Mouse (Mus musculus) embryonic facial prominence, embryonic 14.5 days (tissue): Measurements from ENCODE around the gene Cryba4. TPM values are rescaled to one million over a fixed set of nuclear protein-coding genes. Genes with fewer than 3 reads are reported as not detected.
A peak's percentile ranks its signal among the peaks of the same experiment; 100 is the strongest.

ENCODE experiments used
- ATAC-seq: fragments of 200-750 bp; cut with Nextera tagmentation; 2 replicates; pipeline ENCODE4 v1.8.0; 2017; ENCODE audit warnings: low read depth, moderate number of reproducible peaks, moderate TSS enrichment
- DNase-seq: peaks from one replicate; pipeline ENCODE4 v3.0.0-alpha.2; 2015; ENCODE audit warnings: low spot score
- H3K27ac ChIP-seq: fragments of 300-500 bp; sonication (generic); replicated peaks from 2 replicates; pipeline ENCODE4 v1.5.1; 2014; ENCODE audit warnings: low read depth, mild to moderate bottlenecking, low read length, moderate library complexity
- H3K27me3 ChIP-seq: fragments of 300-500 bp; sonication (generic); replicated peaks from 2 replicates; pipeline ENCODE4 v1.6.1; 2014; ENCODE audit warnings: low read length; ENCODE audit not compliant: control insufficient read depth, insufficient read depth
- H3K36me3 ChIP-seq: fragments of 300-500 bp; sonication (generic); 2 replicates; pipeline ENCODE4 v1.6.1; 2014; ENCODE audit warnings: low read length, mixed read lengths; ENCODE audit not compliant: control insufficient read depth, insufficient read depth
- H3K4me1 ChIP-seq: fragments of 300-500 bp; sonication (generic); 2 replicates; pipeline ENCODE4 v1.6.1; 2014; ENCODE audit warnings: antibody characterized with exemption, low read length; ENCODE audit not compliant: control insufficient read depth, insufficient read depth
- H3K4me2 ChIP-seq: fragments of 300-500 bp; sonication (generic); 2 replicates; pipeline ENCODE4 v1.6.1; 2014; ENCODE audit warnings: low read depth, mild to moderate bottlenecking, low read length, moderate library complexity, mixed read lengths
- H3K4me3 ChIP-seq: fragments of 300-500 bp; sonication (generic); 2 replicates; pipeline ENCODE4 v1.5.1; 2014; ENCODE audit warnings: low read depth, mild to moderate bottlenecking, low read length
- H3K9ac ChIP-seq: fragments of 300-500 bp; sonication (generic); 2 replicates; pipeline ENCODE4 v1.6.1; 2014; ENCODE audit warnings: low read depth, mild to moderate bottlenecking, low read length, moderate library complexity, mixed read lengths
- H3K9me3 ChIP-seq: fragments of 300-500 bp; sonication (generic); 2 replicates; pipeline ENCODE4 v1.6.1; 2016; ENCODE audit warnings: low read length; ENCODE audit not compliant: control insufficient read depth
- WGBS: fragments of 180-500 bp; shearing (Covaris S2); extraction: QIAGEN DNeasy Blood & Tissue Kit; methylation state at CpG from one replicate; pipeline ENCODE4 v1.1.7; 2014; 5-methylcytosine and 5-hydroxymethylcytosine counted together
- polyA plus RNA-seq: library from polyadenylated mRNA; unstranded; fragments of >200 nt; fragmentation: Nextera tagmentation; extraction: Ambion mirVana; gene quantifications from 2 replicates; pipeline ENCODE4 v1.2.1, GENCODE M21; 2014

The Cryba4 gene
- polyA plus RNA-seq, 1 experiment from 2014 or later = 2.8 TPM

DNA sequence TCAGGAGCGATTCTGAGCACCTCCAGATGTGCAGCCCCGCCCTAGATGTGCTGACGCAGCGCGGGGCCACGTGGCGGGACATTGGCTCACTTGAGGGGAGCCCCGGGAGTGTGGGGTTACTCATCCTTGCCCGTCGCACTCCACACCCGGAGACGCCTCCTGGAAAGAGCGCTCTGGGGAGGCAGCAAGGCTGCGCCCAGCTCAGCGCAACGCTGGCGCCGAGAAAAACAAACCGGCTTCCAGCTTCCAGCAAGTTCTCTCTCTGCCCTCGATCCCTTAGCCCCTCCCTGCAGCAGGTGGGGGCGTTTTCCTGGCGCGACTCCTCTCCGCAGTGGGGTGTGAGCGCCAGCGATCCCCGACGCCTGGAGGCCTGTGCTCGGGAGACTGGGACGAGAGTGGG is 25.0 kb downstream of the Cryba4 start:
- Histone ChIP-seq H3K4me2 (peak overlapping the region; percentile 84), H3K4me3 (peak overlapping the region; percentile 44), H3K27me3 (peaks cover 45% of the 10 kb centered on the region), H3K4me1 (peaks cover 10% of the 10 kb centered on the region), H3K36me3 (no peaks in the 10 kb centered on the region), H3K9ac (peak overlapping the region; percentile 60), H3K9me3 (no peaks in the 10 kb centered on the region), H3K27ac (0 out of 2 replicates have a peak overlapping the region, but pooled peaks have one; percentile 15)
- peak; percentile 48 for DNase-seq
- ATAC-seq = peak; percentile 35; the same call in 1 of the 2 replicates
- under 1% methylated on average over 24 of the region's 30 CpGs for WGBS

DNA sequence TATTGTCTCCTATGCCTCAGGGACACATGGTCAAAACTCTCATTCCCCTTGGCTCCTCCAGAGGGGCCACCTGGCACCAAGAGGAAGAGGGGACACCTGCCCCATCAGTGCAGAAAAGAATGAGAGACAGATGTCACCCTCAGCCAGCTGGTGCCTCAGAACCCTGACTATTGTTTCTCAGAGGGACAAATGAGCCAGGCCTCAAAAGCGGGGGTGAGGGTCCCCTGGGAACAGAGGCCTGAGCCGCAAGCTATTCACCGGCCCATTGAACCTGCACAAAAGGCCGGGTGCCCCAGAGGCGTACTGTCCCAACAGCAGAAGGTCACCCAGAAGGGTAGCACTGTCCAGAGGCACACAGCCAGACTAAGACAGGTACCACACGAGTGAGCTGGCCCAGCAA is 26.7 kb downstream of the Cryba4 start:
- Histone ChIP-seq H3K4me3 (no peak overlapping the region), H3K9ac (no peak overlapping the region), H3K4me2 (no peak overlapping the region), H3K27ac (no peak overlapping the region), H3K4me1 (peaks cover 10% of the 10 kb centered on the region), H3K36me3 (no peaks in the 10 kb centered on the region), H3K9me3 (no peaks in the 10 kb centered on the region), H3K27me3 (peaks cover 45% of the 10 kb centered on the region)
- ATAC-seq (no peak), DNase-seq (no peak)
- 51% methylated on average over 6 of the region's 6 CpGs for WGBS

DNA sequence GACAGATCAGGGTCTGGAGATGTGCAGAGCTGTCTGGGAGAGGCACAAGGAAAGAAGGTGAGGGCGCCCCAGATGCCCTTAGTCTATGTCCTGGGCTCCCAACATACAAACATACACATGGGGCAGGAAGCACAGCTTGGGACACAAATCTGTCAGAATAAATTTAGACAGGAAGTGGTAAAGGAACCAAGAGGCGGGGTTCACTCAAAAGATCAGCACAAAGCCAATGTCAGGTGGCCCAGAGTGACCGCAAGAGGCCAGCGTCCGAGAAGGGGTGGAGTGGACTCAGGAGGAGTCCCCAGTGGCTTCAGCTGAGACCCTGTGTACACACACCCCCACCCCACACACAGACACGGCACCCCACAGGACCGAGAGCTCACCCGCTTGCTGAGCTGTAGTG is 32.1 kb downstream of the Cryba4 start:
- Histone ChIP-seq H3K36me3 (no peaks in the 10 kb centered on the region), H3K9me3 (no peaks in the 10 kb centered on the region), H3K4me1 (peaks cover 7% of the 10 kb centered on the region), H3K9ac (no peak overlapping the region), H3K27me3 (no peaks in the 10 kb centered on the region), H3K27ac (no peak overlapping the region), H3K4me3 (no peak overlapping the region), H3K4me2 (no peak overlapping the region)
- DNase-seq (no peak), ATAC-seq (no peak)
- WGBS = 80% methylated on average over 8 of the region's 8 CpGs

DNA sequence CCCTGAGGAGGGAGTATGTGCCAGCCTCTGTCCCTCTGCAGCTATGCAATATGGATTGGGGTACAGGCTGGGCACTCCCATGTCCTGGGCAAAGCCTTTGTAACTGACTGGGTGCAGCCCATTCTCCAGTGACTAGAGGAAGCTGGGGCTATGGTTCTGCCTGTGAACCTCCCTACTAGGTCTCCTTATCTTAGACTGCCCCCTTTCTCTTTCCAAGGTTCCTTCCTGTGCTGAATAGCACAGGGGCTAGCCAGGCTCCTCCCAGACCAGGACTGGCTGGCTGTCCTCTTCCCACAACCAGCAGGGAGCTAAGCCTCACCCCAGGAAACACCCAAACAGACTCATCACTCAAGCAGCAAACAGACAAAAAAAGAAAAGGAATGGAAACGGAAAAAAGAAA is 32.9 kb downstream of the Cryba4 start:
- Histone ChIP-seq H3K9ac (no peak overlapping the region), H3K4me2 (no peak overlapping the region), H3K4me3 (no peak overlapping the region), H3K27me3 (no peaks in the 10 kb centered on the region), H3K27ac (no peak overlapping the region), H3K9me3 (no peaks in the 10 kb centered on the region), H3K4me1 (peaks cover 7% of the 10 kb centered on the region), H3K36me3 (no peaks in the 10 kb centered on the region)
- no peak for ATAC-seq
- no peak for DNase-seq
- WGBS = 21% methylated on average over 1 of the region's 1 CpGs

DNA sequence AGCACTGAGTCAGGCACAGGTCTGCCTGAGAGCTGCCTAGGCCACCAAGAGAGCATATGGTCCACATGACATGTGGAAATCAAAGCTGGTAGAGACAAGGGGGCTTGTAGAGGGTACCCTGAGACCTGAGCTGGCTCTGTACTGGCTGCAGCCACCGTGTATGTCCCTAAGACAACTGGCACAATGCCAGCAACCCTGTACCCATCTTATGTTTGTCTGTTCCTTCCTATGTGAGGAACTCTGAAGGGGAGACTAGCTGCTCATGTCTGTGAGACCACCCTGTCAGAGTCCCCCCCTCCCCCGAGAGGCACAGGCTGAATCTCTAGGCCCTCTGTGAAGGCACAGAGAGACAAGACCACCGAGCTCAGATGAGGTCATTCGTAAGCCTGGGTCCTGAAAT is 33.6 kb downstream of the Cryba4 start:
- no peak overlapping the region for H3K27ac ChIP-seq
- no peak overlapping the region for H3K9ac ChIP-seq
- DNase-seq = no peak
- no peak for ATAC-seq
- no peak overlapping the region for H3K4me2 ChIP-seq
- 80% methylated on average over 4 of the region's 4 CpGs for WGBS
- H3K36me3 ChIP-seq = no peaks in the 10 kb centered on the region
- no peaks in the 10 kb centered on the region for H3K9me3 ChIP-seq
- no peak overlapping the region for H3K4me3 ChIP-seq
- H3K4me1 ChIP-seq = peaks cover 12% of the 10 kb centered on the region
- H3K27me3 ChIP-seq = no peaks in the 10 kb centered on the region

DNA sequence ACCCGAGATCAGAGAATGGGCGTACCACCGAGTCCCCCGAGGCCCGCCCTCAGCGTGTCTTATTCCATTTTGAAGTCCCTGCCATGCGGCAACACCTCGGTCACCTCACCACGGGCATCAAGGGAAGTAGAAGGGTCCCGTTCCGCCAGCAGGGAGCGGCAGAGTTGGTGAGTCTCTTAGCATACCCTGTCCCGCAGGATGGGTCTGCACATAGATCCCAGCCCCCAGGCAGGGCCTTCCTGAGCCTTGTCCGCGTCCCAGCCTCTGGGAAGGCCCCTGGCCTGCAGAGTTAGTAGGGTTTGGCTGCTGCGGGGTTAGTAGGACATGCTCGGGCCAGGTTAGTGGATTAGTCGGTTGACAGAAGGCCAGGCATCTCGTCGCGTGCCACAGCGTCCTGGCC is 35.3 kb downstream of the Cryba4 start:
- Histone ChIP-seq H3K4me2 (no peak overlapping the region), H3K27me3 (no peaks in the 10 kb centered on the region), H3K27ac (no peak overlapping the region), H3K4me3 (no peak overlapping the region), H3K36me3 (no peaks in the 10 kb centered on the region), H3K4me1 (peaks cover 12% of the 10 kb centered on the region), H3K9ac (no peak overlapping the region), H3K9me3 (no peaks in the 10 kb centered on the region)
- ATAC-seq (no peak), DNase-seq (no peak)
- 47% methylated on average over 19 of the region's 22 CpGs for WGBS

DNA sequence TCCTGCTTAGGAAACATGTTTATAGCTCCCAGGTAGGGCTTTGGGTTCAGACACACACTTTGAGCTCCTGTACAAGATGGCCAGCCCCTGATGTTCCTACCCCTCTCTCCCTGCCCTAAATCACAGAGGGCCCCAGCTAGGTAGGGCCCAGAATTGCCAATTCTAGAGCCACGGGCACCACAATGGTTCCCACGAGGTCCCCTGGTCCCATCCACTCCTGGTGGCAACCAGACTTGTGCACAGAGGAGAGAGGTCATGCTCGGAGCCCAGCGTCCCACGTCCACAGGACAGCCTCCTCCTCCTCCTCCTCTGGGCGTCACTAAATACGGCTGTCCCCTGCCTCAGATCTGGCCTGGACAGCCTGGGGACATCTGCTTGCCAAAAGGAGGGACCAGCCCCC is 36.0 kb downstream of the Cryba4 start:
- no peaks in the 10 kb centered on the region for H3K36me3 ChIP-seq
- 72% methylated on average over 7 of the region's 7 CpGs for WGBS
- no peak overlapping the region for H3K27ac ChIP-seq
- no peak overlapping the region for H3K4me3 ChIP-seq
- H3K9me3 ChIP-seq = no peaks in the 10 kb centered on the region
- H3K4me1 ChIP-seq = peaks cover 12% of the 10 kb centered on the region
- no peak for ATAC-seq
- DNase-seq = no peak
- H3K9ac ChIP-seq = no peak overlapping the region
- no peak overlapping the region for H3K4me2 ChIP-seq
- no peaks in the 10 kb centered on the region for H3K27me3 ChIP-seq

DNA sequence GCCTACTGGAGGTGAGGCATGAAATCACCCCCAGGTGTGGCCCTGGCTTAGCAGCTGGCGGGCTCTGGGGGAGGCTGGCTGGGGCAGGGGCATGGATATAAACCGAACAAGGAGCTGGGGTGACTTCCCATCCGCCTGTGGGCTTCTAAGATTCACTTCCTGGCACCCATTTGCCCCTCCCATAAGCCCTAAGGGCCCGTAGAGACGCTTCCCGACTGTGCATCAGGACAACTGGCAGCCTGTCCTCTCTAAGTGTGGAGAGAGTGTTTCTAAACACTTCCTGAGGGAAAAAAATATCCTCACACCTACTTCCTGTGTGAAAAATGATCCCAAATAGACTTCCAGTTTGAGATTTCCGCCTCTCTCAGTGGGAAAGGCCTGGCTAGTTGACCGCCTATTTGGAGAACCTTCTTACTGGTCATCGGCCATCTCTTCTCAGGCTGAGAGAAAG is 36.5 kb downstream of the Cryba4 start:
- Histone ChIP-seq H3K4me2 (peak overlapping the region; percentile 40), H3K27ac (peak overlapping the region; percentile 54; the same call in 1 of the 2 replicates), H3K9me3 (no peaks in the 10 kb centered on the region), H3K4me1 (peaks cover 12% of the 10 kb centered on the region), H3K36me3 (no peaks in the 10 kb centered on the region), H3K4me3 (peak overlapping the region; percentile 3; the same call in 1 of the 2 replicates), H3K27me3 (no peaks in the 10 kb centered on the region), H3K9ac (no peak overlapping the region)
- ATAC-seq (no peak), DNase-seq (no peak)
- WGBS = 25% methylated on average over 9 of the region's 9 CpGs

DNA sequence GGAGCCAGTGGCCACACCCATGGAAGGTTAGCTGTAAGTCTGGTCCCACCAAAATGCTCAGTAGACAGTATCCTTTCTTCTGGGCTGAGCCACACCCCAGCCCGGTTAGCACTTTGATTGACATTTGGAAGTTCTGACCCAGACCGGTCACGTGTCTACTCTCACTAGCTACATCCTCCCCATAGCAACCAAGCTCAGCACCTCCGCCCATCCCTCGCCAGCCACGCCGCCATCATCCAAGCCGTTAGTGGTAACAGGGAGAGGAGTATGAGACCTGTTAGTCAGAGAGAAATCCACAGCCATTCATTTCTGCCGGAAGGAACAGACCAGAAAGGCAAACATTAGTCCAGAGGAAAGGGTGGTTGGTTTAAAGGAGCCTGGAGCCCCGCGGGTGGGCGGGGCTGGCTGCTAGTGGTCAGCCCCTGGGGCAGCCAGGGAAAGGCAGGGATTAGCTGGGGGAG is 37.0 kb downstream of the Cryba4 start:
- DNase-seq (no peak), ATAC-seq (no peak)
- Histone ChIP-seq H3K9me3 (no peaks in the 10 kb centered on the region), H3K27me3 (no peaks in the 10 kb centered on the region), H3K4me1 (peaks cover 12% of the 10 kb centered on the region), H3K4me3 (peak overlapping the region; percentile 3; the same call in 1 of the 2 replicates), H3K9ac (no peak overlapping the region), H3K27ac (peak overlapping the region; percentile 54; the same call in 1 of the 2 replicates), H3K36me3 (no peaks in the 10 kb centered on the region), H3K4me2 (peak overlapping the region; percentile 40)
- WGBS = 17% methylated on average over 12 of the region's 12 CpGs
